Mouse (Mus musculus): ENCODE measurements around the gene Abhd10. TPM values are rescaled to one million over a fixed set of nuclear protein-coding genes. Genes with fewer than 3 reads are reported as not detected.

Gene Abhd10
- polyA plus RNA-seq, 1 experiment, result 37.3 TPM

DNA sequence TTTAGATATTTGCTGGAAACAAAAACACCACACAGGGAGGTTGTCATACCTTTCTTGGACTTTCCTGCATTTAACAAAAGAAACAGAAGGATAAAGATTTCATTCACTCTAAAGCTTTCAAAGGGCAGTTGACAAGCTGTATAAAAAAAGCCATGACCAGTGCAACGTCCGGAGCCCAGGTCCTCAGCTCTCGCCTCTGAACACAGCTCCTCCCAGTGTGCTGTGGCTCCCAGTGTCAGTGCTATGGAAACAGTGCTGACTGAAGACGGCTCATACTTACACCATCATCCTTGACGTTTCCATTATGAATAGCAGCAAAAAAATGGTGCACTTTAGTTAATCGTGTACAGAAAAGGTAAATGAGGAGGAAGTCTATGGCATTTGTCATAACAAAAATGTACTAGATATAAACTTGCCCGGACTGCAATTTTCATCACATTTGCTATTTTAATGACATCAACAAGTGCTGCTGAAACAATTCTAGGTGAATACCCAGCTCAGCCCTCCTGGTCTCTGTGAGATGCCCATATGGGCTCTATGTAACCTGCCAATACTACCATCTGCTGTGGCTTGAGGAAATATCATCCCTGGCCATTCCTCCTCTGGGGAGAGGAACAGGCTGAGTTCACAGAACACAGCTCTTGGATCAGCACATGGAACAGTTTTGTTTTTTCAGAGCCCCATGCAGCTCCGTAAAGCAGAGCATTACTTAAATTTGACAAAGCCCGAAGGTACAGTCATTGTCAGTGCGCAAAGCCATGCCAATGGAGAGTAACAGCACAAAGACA, 25.3 kb upstream of the Abhd10 start:
- H3K27ac ChIP-seq (ENCODE audit: insufficient read depth, low read length), result peak overlapping the region; percentile 97
- H3K27me3 ChIP-seq (ENCODE audit: control insufficient read depth, insufficient read depth, low read length), result no peaks in the 10 kb centered on the region
- 0 out of 2 replicates have a peak, but pooled peaks have one; percentile 25 for TF ChIP-seq POLR2A (IDR thresholded peaks at IDR 0.05; ENCODE audit: borderline replicate concordance, insufficient read depth, low read length)
- TF ChIP-seq CTCF (IDR thresholded peaks at IDR 0.05; ENCODE audit: borderline replicate concordance, insufficient read depth, low read depth, low read length), result no peak
- peaks cover 19% of the 10 kb centered on the region; the same call in 1 of the 2 replicates for H3K4me1 ChIP-seq (ENCODE audit: control insufficient read depth, insufficient read depth, low read length)
- DNase-seq, result peak; percentile 82 to 95
- 5% methylated on average over 10 of the region's 10 CpGs for WGBS
- H3K4me3 ChIP-seq (replicated peaks; ENCODE audit: insufficient read depth, low read depth, low read length), result no peak overlapping the region

DNA sequence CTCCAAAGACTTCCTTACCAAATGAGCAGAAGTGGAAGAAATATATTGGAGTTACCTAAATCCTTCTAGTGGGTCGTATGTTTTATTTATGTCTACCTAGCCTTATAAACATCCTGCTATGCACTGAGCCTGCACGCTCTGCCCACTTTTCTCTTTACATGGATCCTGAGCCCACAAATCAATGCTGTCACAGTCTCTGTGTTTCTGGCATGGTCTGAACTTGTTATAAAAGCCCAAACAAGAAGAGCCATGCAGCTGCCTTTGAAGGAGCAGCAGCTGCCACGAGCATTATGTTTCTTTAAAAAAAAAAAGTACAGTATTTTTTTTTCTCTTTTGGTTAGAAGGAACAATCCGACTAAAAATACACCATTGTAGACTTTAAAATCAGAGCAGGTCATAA, 24.7 kb upstream of the Abhd10 start:
- 44% methylated on average over 4 of the region's 4 CpGs for WGBS

DNA sequence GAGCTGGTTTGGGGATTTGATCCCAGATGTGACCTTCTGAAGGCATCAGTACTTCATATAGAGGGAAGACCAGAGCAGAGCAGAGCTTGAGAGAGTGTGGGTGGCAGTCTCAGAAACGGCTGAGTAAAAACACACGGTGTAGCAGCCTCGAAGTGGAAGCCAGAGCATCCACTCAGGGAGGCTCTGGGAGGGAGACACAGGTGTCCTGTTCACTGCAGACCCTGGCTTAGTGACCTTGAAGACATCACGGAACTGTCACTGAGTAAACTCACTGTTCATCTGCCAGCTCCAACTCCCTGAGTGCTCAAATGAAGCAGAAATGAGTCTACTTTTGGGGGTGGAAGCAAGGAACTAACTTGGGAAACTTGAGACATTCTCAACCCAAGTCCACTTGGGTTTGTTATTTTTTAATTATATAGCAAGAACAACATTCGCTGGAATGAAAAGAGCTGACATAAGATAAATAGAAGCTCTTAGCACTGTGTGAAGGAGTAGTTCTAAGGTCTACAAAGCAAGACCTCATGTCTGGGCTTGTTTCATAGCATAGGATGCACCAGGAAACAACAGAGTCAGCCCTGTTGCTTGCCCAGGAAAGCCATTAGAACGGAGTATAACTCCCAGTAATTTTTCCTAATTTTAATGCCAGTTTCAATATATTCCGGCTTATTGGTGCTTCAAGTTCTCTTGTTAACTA, 23.2 kb upstream of the Abhd10 start:
- WGBS, result 76% methylated on average over 7 of the region's 7 CpGs
- peaks cover 18% of the 10 kb centered on the region; the same call in 1 of the 2 replicates for H3K4me1 ChIP-seq (ENCODE audit: control insufficient read depth, insufficient read depth, low read length)
- no peak overlapping the region for H3K27ac ChIP-seq (ENCODE audit: insufficient read depth, low read length)
- DNase-seq, result no peak
- no peak for TF ChIP-seq POLR2A (IDR thresholded peaks at IDR 0.05; ENCODE audit: borderline replicate concordance, insufficient read depth, low read length)
- no peak for TF ChIP-seq CTCF (IDR thresholded peaks at IDR 0.05; ENCODE audit: borderline replicate concordance, insufficient read depth, low read depth, low read length)
- no peak overlapping the region for H3K4me3 ChIP-seq (replicated peaks; ENCODE audit: insufficient read depth, low read depth, low read length)
- no peaks in the 10 kb centered on the region for H3K27me3 ChIP-seq (ENCODE audit: control insufficient read depth, insufficient read depth, low read length)

More for the DNA sequence above, 24.7 kb upstream of the Abhd10 start:
- no peaks in the 10 kb centered on the region for H3K27me3 ChIP-seq (ENCODE audit: control insufficient read depth, insufficient read depth, low read length)
- H3K4me1 ChIP-seq (ENCODE audit: control insufficient read depth, insufficient read depth, low read length), result peaks cover 19% of the 10 kb centered on the region; the same call in 1 of the 2 replicates
- no peak overlapping the region for H3K4me3 ChIP-seq (replicated peaks; ENCODE audit: insufficient read depth, low read depth, low read length)
- DNase-seq, result peak in 1 of 2 experiments; percentile 16
- TF ChIP-seq POLR2A (IDR thresholded peaks at IDR 0.05; ENCODE audit: borderline replicate concordance, insufficient read depth, low read length) (no peak), CTCF (IDR thresholded peaks at IDR 0.05; ENCODE audit: borderline replicate concordance, insufficient read depth, low read depth, low read length) (no peak)
- H3K27ac ChIP-seq (ENCODE audit: insufficient read depth, low read length), result peak overlapping the region; percentile 45; the same call in 1 of the 2 replicates

DNA sequence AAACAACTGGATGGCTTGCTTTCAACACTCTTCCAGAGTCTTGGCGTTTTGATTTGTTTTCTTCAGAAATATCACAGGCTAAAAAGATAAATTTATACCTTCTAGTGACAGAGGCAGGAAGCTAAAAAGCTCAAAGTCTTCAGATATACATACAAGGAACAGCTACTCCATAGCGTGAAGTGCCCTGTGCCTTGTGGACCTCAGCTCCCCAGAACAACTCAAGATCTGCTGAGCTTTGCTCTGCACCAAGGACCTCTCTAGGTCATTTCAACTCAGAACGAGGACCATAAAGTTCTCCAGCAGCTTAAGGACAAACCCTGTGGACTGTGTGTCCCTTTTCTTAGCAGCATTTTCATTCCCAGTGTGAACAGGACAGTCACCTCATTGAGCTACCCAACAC, 22.3 kb upstream of the Abhd10 start:
- TF ChIP-seq POLR2A (IDR thresholded peaks at IDR 0.05; ENCODE audit: borderline replicate concordance, insufficient read depth, low read length), result no peak
- no peak for TF ChIP-seq CTCF (IDR thresholded peaks at IDR 0.05; ENCODE audit: borderline replicate concordance, insufficient read depth, low read depth, low read length)
- Histone ChIP-seq H3K4me1 (ENCODE audit: control insufficient read depth, insufficient read depth, low read length) (peaks cover 11% of the 10 kb centered on the region; the same call in 1 of the 2 replicates), H3K4me3 (replicated peaks; ENCODE audit: insufficient read depth, low read depth, low read length) (no peak overlapping the region), H3K27ac (ENCODE audit: insufficient read depth, low read length) (no peak overlapping the region), H3K27me3 (ENCODE audit: control insufficient read depth, insufficient read depth, low read length) (no peaks in the 10 kb centered on the region)
- no peak for DNase-seq
- WGBS, result 88% methylated on average over 3 of the region's 3 CpGs

DNA sequence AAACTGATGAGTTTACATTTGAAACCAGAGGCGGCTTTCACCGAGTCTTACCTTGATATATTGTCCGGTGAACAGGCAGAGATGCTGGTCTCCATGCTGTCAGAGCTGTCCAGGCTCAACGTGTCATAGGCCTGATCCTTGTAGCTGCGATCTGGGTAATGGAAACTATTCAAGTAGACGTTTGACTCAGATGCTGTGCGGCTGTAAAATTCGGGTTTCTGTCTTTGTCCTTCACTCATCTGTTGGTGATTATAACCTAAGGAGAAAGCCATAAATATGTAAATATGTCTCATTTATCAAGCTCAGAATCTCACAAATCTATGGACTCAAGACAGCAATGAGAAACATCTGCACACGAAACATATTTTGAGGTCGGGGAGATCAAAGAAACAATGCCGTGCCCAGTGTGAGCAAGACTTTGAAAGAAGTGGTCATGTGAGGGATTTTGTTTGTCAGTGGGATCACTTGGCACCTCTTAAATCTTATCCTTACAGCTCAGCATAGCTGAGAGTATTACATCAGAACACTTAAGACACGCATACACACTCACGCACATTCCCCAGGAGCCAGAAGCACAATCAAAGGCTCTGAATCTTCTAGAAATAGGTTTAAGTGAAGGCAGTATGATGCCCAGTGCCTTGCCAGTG, 20.2 kb upstream of the Abhd10 start:
- 92% methylated on average over 13 of the region's 13 CpGs for WGBS
- peaks cover 8% of the 10 kb centered on the region; the same call in 1 of the 2 replicates for H3K4me1 ChIP-seq (ENCODE audit: control insufficient read depth, insufficient read depth, low read length)
- H3K27me3 ChIP-seq (ENCODE audit: control insufficient read depth, insufficient read depth, low read length), result no peaks in the 10 kb centered on the region
- no peak for TF ChIP-seq POLR2A (IDR thresholded peaks at IDR 0.05; ENCODE audit: borderline replicate concordance, insufficient read depth, low read length)
- H3K27ac ChIP-seq (ENCODE audit: insufficient read depth, low read length), result no peak overlapping the region
- H3K4me3 ChIP-seq (replicated peaks; ENCODE audit: insufficient read depth, low read depth, low read length), result no peak overlapping the region
- no peak for DNase-seq

DNA sequence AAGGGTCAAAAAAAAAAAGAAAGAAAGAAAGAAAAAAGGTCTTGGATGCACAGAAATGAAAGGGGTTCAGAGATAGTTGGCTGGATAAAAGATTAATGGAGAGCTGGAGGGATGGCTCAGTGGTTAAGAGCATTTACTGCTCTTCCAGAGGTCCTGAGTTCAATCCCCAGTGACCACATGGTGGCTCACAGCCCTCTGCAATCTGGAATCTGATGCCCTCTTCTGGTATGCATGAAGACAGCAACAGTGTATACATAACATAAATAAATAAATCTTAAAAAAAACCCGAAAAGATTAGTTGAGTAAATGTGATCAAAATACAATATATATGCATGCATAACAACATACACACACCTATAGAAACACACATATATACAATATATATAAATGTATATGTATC, 18.7 kb upstream of the Abhd10 start:
- H3K27ac ChIP-seq (ENCODE audit: insufficient read depth, low read length), result no peak overlapping the region
- DNase-seq, result no peak
- no peak overlapping the region for H3K4me3 ChIP-seq (replicated peaks; ENCODE audit: insufficient read depth, low read depth, low read length)
- H3K27me3 ChIP-seq (ENCODE audit: control insufficient read depth, insufficient read depth, low read length), result no peaks in the 10 kb centered on the region
- TF ChIP-seq POLR2A (IDR thresholded peaks at IDR 0.05; ENCODE audit: borderline replicate concordance, insufficient read depth, low read length) (no peak), CTCF (IDR thresholded peaks at IDR 0.05; ENCODE audit: borderline replicate concordance, insufficient read depth, low read depth, low read length) (no peak)
- H3K4me1 ChIP-seq (ENCODE audit: control insufficient read depth, insufficient read depth, low read length), result no peaks in the 10 kb centered on the region
- 85% methylated on average over 1 of the region's 1 CpGs for WGBS

DNA sequence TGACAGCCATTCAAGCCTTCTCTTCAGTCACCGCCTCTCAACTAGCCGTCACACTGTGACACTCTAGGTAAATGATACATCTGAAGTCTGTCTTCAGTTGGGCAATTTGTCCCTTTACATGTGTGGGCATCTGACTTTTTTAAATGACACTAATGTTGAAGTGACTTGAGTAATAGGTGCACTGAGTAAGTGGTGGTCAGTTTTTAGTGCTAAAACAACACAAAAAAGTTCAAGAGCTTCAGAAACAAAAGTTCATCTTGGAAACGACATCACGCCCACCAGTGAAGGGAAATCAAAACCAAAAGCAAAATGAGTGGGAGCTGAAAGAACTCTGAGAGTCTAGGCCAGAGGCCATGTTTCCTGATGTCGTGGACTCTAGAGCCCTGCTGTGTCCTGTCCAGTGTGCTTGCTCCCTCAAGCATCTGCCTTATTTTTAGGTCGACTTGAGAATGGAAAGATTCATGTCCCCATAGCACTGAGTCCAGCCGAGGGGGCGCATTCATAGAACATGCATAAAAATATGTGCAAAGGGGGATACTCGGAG, 16.0 kb upstream of the Abhd10 start:
- H3K27ac ChIP-seq (ENCODE audit: insufficient read depth, low read length), result no peak overlapping the region
- H3K4me3 ChIP-seq (replicated peaks; ENCODE audit: insufficient read depth, low read depth, low read length), result no peak overlapping the region
- no peaks in the 10 kb centered on the region for H3K27me3 ChIP-seq (ENCODE audit: control insufficient read depth, insufficient read depth, low read length)
- 80% methylated on average over 9 of the region's 9 CpGs for WGBS
- TF ChIP-seq POLR2A (IDR thresholded peaks at IDR 0.05; ENCODE audit: borderline replicate concordance, insufficient read depth, low read length), result no peak
- TF ChIP-seq CTCF (IDR thresholded peaks at IDR 0.05; ENCODE audit: borderline replicate concordance, insufficient read depth, low read depth, low read length), result no peak
- DNase-seq, result no peak
- no peaks in the 10 kb centered on the region for H3K4me1 ChIP-seq (ENCODE audit: control insufficient read depth, insufficient read depth, low read length)
